Mouse (Mus musculus) heart, adult 9 months (tissue): ENCODE results near the gene Exosc2.

ENCODE experiments used
- DNase-seq, 2 experiments: peaks; one replicate each; pipeline ENCODE4 v3.0.0; 2022; ENCODE audit warnings: low spot score in 2 of 2

Gene Exosc2

GRCm38 (mm10) chr2:31727576-31728277, 57.2 kb downstream of the Exosc2 start:
- DNase-seq = no peak

DNA sequence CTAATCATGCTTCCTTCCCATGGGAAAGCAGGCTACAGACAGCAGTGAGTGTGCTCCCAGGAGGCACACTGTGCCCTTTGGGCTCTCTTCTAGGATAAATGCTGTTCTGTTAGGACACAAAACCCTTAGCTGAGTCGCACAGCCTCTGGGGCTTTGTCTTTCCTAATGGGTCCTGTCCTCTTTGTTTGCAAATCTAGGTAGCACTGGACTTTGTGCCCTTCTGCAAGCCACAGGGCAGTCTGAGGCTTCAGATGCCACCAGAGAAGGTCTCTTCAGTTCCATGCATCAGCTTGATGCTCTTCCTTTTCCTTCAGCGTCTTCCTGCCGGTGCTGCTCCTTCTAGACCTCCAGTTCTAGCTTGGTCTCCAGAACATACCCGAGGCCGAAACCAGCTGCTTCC, 60.1 kb downstream of the Exosc2 start:
- no peak for DNase-seq
